Mouse (Mus musculus): ENCODE measurements around the gene Ppp1r12a.

DNA sequence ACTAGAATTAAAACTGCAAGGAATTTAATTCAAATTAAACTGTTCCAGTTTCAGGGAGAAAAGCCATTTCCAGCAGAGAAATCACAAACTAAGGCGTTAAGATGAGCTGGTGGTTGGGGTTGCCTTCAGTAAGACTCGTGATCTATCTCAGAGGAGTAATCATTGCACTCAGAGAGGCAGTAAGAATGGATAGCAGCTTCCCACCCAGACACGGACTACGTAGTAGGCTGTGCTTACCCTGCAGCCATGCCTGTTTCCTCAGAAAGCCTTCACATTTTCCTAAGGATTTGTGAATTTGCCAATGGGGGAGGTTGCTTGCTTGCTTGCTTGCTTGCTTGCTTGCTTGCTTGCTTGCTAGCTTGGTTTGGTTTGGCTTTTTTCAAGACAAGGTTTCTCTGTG lies 122.5 kb downstream of the Ppp1r12a start:
- no peak for TF ChIP-seq GATA1 (IDR thresholded peaks at IDR 0.05; ENCODE audit: low read length)
- no peak for TF ChIP-seq TAL1 (IDR thresholded peaks at IDR 0.05; ENCODE audit: low read length)

Measured in erythroblast, embryonic 14.5 days (primary cell).